Mouse (Mus musculus): ENCODE measurements around the gene Brd1.

GRCm38 (mm10) chr15:88717239-88717638 is 16.8 kb downstream of the Brd1 start:
- TF ChIP-seq POLR2A (IDR thresholded peaks at IDR 0.05; ENCODE audit: low read depth, low read length) (no peak), CTCF (IDR thresholded peaks at IDR 0.05; ENCODE audit: borderline replicate concordance, insufficient read depth, low read length) (no peak)

Measured in embryonic fibroblast, embryonic 13.5 days (primary cell).